8 mouse cellular contexts compared by ENCODE assay signal in the genomic region with DNA sequence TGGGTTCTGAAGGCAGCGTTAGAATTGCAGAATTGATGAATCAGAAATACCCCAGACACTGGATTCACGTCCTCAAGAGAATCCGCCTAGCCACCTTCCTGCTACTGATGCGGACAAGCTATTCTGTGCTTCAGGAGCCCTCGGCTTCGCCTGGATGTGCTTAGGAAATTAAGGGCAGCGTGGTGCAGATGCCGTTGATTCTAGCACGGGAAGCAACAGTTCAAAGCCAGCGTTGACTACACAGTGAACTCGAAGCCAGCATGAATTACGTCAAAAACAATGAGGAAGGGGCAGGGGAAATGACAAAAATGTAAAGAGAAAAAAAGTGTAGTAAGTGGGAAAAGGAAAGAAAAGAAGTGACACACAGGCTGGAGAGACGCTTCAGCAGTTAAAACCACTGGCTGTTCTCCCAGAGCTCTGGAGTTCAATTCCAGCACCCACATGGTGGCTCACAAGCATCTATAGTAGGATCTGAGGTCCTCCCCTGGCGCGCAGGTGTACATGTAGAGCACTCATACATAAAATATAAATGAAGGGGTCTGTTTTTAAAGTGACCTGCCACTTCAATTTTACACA. TPM values are rescaled to one million over a fixed set of nuclear protein-coding genes. Genes with fewer than 3 reads are reported as not detected.
DNase-seq lines count a peak whose midpoint lies in the region; ATAC-seq and TF ChIP-seq lines count a peak whose summit lies in the region.

A gene (plus strand): TSS at position 541 of the 576 bp plus-strand sequence.

- H3K27me3 ChIP-seq in kidney, embryonic 14.5 days (ENCODE audit: control insufficient read depth, insufficient read depth, low read length), result no peaks in the 10 kb centered on the region
- H3K27me3 ChIP-seq in Patski, result no peaks in the 10 kb centered on the region
- no peaks in the 10 kb centered on the region for H3K27me3 ChIP-seq in forebrain, embryonic 13.5 days
- H3K27me3 ChIP-seq in hindbrain, embryonic 11.5 days (ENCODE audit: control insufficient read depth, insufficient read depth, low read length), result no peaks in the 10 kb centered on the region
- H3K27me3 ChIP-seq in liver, embryonic 13.5 days, result no peaks in the 10 kb centered on the region
- no peaks in the 10 kb centered on the region for H3K27me3 ChIP-seq in stomach, embryonic 14.5 days (ENCODE audit: control insufficient read depth, insufficient read depth, low read length)

- ATAC-seq in kidney, embryonic 14.5 days (ENCODE audit: low FRiP score, low TSS enrichment), result no peak; the same call in 1 of the 2 replicates
- peak; percentile 15 for ATAC-seq in Patski
- peak; percentile 17 for ATAC-seq in forebrain, embryonic 13.5 days
- peak; percentile 15 for ATAC-seq in hindbrain, embryonic 11.5 days (ENCODE audit: low FRiP score)
- ATAC-seq in liver, embryonic 13.5 days (ENCODE audit: low read depth), result peak; percentile 29; the same call in 1 of the 2 replicates
- no peak for ATAC-seq in stomach, embryonic 14.5 days (ENCODE audit: insufficient number of reproducible peaks, insufficient read depth, low FRiP score, low read depth)

- H3K36me3 ChIP-seq in kidney, embryonic 14.5 days (ENCODE audit: control insufficient read depth, insufficient read depth, low read length), result peaks cover 24% of the 10 kb centered on the region; the same call in 1 of the 2 replicates
- H3K36me3 ChIP-seq in forebrain, embryonic 13.5 days (ENCODE audit: poor library complexity, severe bottlenecking), result peaks cover 29% of the 10 kb centered on the region
- H3K36me3 ChIP-seq in hindbrain, embryonic 11.5 days (ENCODE audit: control insufficient read depth, insufficient read depth, low read length), result no peaks in the 10 kb centered on the region
- H3K36me3 ChIP-seq in liver, embryonic 13.5 days, result peaks cover 34% of the 10 kb centered on the region
- H3K36me3 ChIP-seq in stomach, embryonic 14.5 days (ENCODE audit: control insufficient read depth, insufficient read depth, low read length), result peaks cover 4% of the 10 kb centered on the region

- TF ChIP-seq CTCF in Patski (IDR thresholded peaks at IDR 0.05), result no peak

- CTCF ChIA-PET in Patski (lab: Charles Lee), result interaction anchor here (0.8 to 2.0 kb wide), 7 partner anchors 8 to 243 kb away, joined by 3 to 8 read pairs (median 4); no protein-coding TSS in a partner anchor

- peak within 1 kb of the TSS; percentile 85 for H3K4me2 ChIP-seq in kidney, embryonic 14.5 days (replicated peaks; ENCODE audit: low read depth, low read length)
- peak within 1 kb of the TSS; percentile 96 for H3K4me2 ChIP-seq in forebrain, embryonic 13.5 days
- H3K4me2 ChIP-seq in hindbrain, embryonic 11.5 days (replicated peaks; ENCODE audit: low read depth, low read length), result peak within 1 kb of the TSS; percentile 78
- peak within 1 kb of the TSS; percentile 90 for H3K4me2 ChIP-seq in liver, embryonic 13.5 days
- H3K4me2 ChIP-seq in stomach, embryonic 14.5 days (replicated peaks; ENCODE audit: low read depth, low read length), result peak within 1 kb of the TSS; percentile 83

- H3K4me1 ChIP-seq in kidney, embryonic 14.5 days (ENCODE audit: control insufficient read depth, insufficient read depth, low read length), result peaks cover 24% of the 10 kb centered on the region
- H3K4me1 ChIP-seq in forebrain, embryonic 13.5 days, result peaks cover 38% of the 10 kb centered on the region
- H3K4me1 ChIP-seq in hindbrain, embryonic 11.5 days (replicated peaks; ENCODE audit: control insufficient read depth, insufficient read depth, low read length), result peaks cover 2% of the 10 kb centered on the region; the same call in 1 of the 2 replicates
- H3K4me1 ChIP-seq in liver, embryonic 13.5 days (replicated peaks), result peaks cover 54% of the 10 kb centered on the region
- peaks cover 14% of the 10 kb centered on the region for H3K4me1 ChIP-seq in stomach, embryonic 14.5 days (ENCODE audit: control insufficient read depth, insufficient read depth, low read length)

- 15% methylated on average over 15 of the region's 15 CpGs for WGBS in kidney, embryonic 14.5 days
- 15% methylated on average over 15 of the region's 15 CpGs for WGBS in forebrain, embryonic 13.5 days
- 20% methylated on average over 15 of the region's 15 CpGs for WGBS in hindbrain, embryonic 11.5 days
- WGBS in liver, embryonic 13.5 days (ENCODE audit: insufficient replicate concordance), result 15% methylated on average over 15 of the region's 15 CpGs
- 14% methylated on average over 15 of the region's 15 CpGs for WGBS in stomach, embryonic 14.5 days

- DNase-seq in kidney, postnatal 4 days, result no peak
- no peak for DNase-seq in Patski (ENCODE audit: low read depth, low spot score)
- peak; percentile 55 for DNase-seq in hindbrain, embryonic 11.5 days (ENCODE audit: low spot score)
- no peak for DNase-seq in liver, embryonic 13.5 days
- no peak for DNase-seq in Muller cell, postnatal 12 days (ENCODE audit: inconsistent ontology term)

- peak within 1 kb of the TSS; percentile 95 for H3K9ac ChIP-seq in kidney, embryonic 14.5 days (ENCODE audit: low read depth, low read length)
- peak within 1 kb of the TSS; percentile 91 for H3K9ac ChIP-seq in forebrain, embryonic 13.5 days
- H3K9ac ChIP-seq in hindbrain, embryonic 11.5 days (ENCODE audit: low read depth, low read length), result peak within 1 kb of the TSS; percentile 85
- peak within 1 kb of the TSS; percentile 91 for H3K9ac ChIP-seq in liver, embryonic 13.5 days
- H3K9ac ChIP-seq in stomach, embryonic 14.5 days (replicated peaks; ENCODE audit: low read depth, low read length), result peak within 1 kb of the TSS; percentile 73

- in situ Hi-C loops in Patski (cut with MboI; ENCODE audit: low pct_unique_long_range_greater_than_20kb), result no loop called here

- peak within 1 kb of the TSS; percentile 90 for H3K27ac ChIP-seq in kidney, embryonic 14.5 days (ENCODE audit: low read depth, low read length)
- H3K27ac ChIP-seq in forebrain, embryonic 13.5 days, result peak within 1 kb of the TSS; percentile 93
- peak within 1 kb of the TSS; percentile 87 for H3K27ac ChIP-seq in hindbrain, embryonic 11.5 days (ENCODE audit: low read depth, low read length)
- peak within 1 kb of the TSS; percentile 86 for H3K27ac ChIP-seq in liver, embryonic 13.5 days
- H3K27ac ChIP-seq in stomach, embryonic 14.5 days (ENCODE audit: low read length), result peak within 1 kb of the TSS; percentile 84

- H3K4me3 ChIP-seq in kidney, embryonic 14.5 days (ENCODE audit: low read length), result peak within 1 kb of the TSS; percentile 93
- peak within 1 kb of the TSS; percentile 96 for H3K4me3 ChIP-seq in forebrain, embryonic 13.5 days
- H3K4me3 ChIP-seq in hindbrain, embryonic 11.5 days (ENCODE audit: low read depth, low read length), result peak within 1 kb of the TSS; percentile 89
- peak within 1 kb of the TSS; percentile 92 for H3K4me3 ChIP-seq in liver, embryonic 13.5 days (replicated peaks)
- peak within 1 kb of the TSS; percentile 76 for H3K4me3 ChIP-seq in stomach, embryonic 14.5 days (ENCODE audit: low read depth, low read length)

- H3K9me3 ChIP-seq in kidney, embryonic 14.5 days (ENCODE audit: control insufficient read depth, low read length), result no peaks in the 10 kb centered on the region
- no peaks in the 10 kb centered on the region for H3K9me3 ChIP-seq in forebrain, embryonic 13.5 days (replicated peaks)
- no peaks in the 10 kb centered on the region for H3K9me3 ChIP-seq in hindbrain, embryonic 11.5 days (ENCODE audit: control insufficient read depth, low read length)
- no peaks in the 10 kb centered on the region for H3K9me3 ChIP-seq in liver, embryonic 13.5 days (replicated peaks)
- no peaks in the 10 kb centered on the region for H3K9me3 ChIP-seq in stomach, embryonic 14.5 days (ENCODE audit: control insufficient read depth, low read depth, low read length)

- POLR2A ChIA-PET in Patski (lab: Charles Lee), result interaction anchor here (1.0 to 2.2 kb wide), 6 partner anchors 14 to 409 kb away, joined by 3 to 11 read pairs (median 3); a partner anchor contains a TSS

RNA-seq across cellular contexts. Expression of the gene that starts here (rescaled TPM):
- polyA plus RNA-seq in kidney, embryonic 14.5 days (2014; fragmentation: Nextera tagmentation; extraction: Ambion mirVana), result 814 and 1,116 TPM in 2 replicates
- 125 TPM for polyA plus RNA-seq in Patski (2021)
- 791 and 827 TPM in 2 replicates for polyA plus RNA-seq in forebrain, embryonic 13.5 days (2015; fragmentation: Nextera tagmentation; extraction: Ambion mirVana)
- polyA plus RNA-seq in hindbrain, embryonic 11.5 days (2014; fragmentation: Nextera tagmentation; extraction: Ambion mirVana), result 610 and 651 TPM in 2 replicates
- polyA plus RNA-seq in liver, embryonic 13.5 days (2015; fragmentation: Nextera tagmentation; extraction: Ambion mirVana), result 407 and 475 TPM in 2 replicates
- polyA plus RNA-seq in stomach, embryonic 14.5 days (2014; fragmentation: Nextera tagmentation; extraction: Ambion mirVana), result 676 and 802 TPM in 2 replicates

Comparison
In these comparisons a context has a peak if more than half of its experiments do, and no peak if none do; other contexts are left out.
1. ATAC-seq: peak in Patski (single experiment), forebrain, embryonic 13.5 days (single experiment), hindbrain, embryonic 11.5 days (single experiment) and liver, embryonic 13.5 days (single experiment); none in kidney, embryonic 14.5 days (single experiment) and stomach, embryonic 14.5 days (single experiment).
2. Peak in every context shown above with its lines, with median percentiles within 50 percentile points of each other: H3K27ac ChIP-seq, H3K4me2 ChIP-seq, H3K4me3 ChIP-seq and H3K9ac ChIP-seq.